Mouse (Mus musculus): ENCODE data around the gene Gnb4.

DNA sequence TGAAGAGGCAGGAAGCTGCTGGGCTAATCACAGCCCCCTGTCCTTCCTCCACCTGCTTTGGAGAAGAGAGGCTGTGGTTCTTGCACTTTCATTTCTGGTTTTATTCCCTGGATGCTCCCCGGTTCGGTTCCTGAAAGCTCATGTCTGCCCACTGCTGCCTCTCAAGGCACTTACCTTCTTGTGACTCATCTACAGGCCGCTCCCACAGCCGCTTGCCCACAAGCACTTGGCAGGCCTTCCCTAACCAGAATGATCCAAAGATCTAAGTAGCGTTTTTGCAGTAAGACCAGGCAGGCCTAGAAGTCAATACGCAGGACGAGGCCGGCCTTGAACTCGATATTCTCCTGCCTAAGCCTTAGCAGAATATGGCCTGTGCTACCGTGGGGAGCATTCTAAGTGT, 15.3 kb downstream of the Gnb4 start:
- TF ChIP-seq POLR2AphosphoS2 (IDR thresholded peaks at IDR 0.05; ENCODE audit: low read depth, low read length), result no peak
- no peak for TF ChIP-seq EP300 (IDR thresholded peaks at IDR 0.05; ENCODE audit: low read length)
- no peak for TF ChIP-seq CTCF (conservative IDR thresholded peaks at IDR 0.05 in 1 of 2, IDR thresholded peaks at IDR 0.05 in 1 of 2; ENCODE audit: low read depth in 2 of 2, low read length in 2 of 2)
- no peak for TF ChIP-seq JUND (conservative IDR thresholded peaks at IDR 0.05; ENCODE audit: low read depth, low read length)
- TF ChIP-seq CHD1 (IDR thresholded peaks at IDR 0.05; ENCODE audit: low read depth, low read length), result no peak
- TF ChIP-seq POLR2A (IDR thresholded peaks at IDR 0.05; ENCODE audit: low read depth, low read length), result no peak
- no peak for TF ChIP-seq HCFC1 (IDR thresholded peaks at IDR 0.05; ENCODE audit: low read depth, low read length)
- no peak for TF ChIP-seq JUN (IDR thresholded peaks at IDR 0.05; ENCODE audit: insufficient read depth, low read depth, low read length)
- TF ChIP-seq BHLHE40 (IDR thresholded peaks at IDR 0.05; ENCODE audit: low read depth, low read length), result no peak
- TF ChIP-seq USF1 (IDR thresholded peaks at IDR 0.05; ENCODE audit: low read depth, low read length), result no peak
- TF ChIP-seq RCOR1 (conservative IDR thresholded peaks at IDR 0.05; ENCODE audit: low read depth, low read length), result no peak
- TF ChIP-seq SMC3 (IDR thresholded peaks at IDR 0.05; ENCODE audit: low read depth, low read length), result no peak
- TF ChIP-seq E2F4 (IDR thresholded peaks at IDR 0.05; ENCODE audit: insufficient replicate concordance, low read depth, low read length), result no peak

Data from CH12.LX (cell line).